Mouse (Mus musculus): ENCODE measurements around the gene Tssk2.

DNA sequence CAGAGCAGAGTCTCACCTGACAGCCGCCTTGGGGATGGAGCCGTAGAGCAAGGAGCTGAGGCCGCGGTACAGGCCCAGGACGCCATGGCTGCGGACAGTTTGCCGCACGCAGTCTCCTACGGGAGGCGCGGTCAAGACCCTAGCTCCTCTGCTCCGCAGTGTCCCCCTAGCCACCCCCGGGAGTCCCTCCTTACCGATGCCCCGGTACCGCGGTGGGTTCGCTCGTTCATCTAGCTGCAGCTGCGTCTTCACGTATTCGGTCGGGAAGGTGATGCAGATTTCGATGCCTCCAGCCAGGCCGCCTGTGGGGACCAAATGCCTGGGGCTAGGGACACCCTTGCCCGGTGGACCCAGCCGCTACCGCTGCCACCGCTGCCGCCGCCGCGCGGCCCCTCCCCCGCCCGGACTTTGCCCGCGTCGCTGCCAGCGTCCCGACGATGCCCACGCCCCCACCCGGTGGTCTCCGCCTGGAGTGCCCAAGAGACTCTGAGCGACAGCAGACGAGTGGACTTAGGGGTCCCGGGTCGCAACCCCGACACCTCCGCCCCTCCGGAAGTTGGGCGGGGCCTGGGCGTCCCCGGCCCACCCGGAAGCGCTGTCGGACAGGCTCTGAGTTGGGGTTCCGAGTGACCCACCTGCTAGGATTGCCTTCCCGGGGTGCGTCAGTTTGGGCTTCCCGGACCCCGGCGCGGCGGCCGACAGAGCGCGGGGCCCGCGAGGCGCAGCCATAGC lies 29.1 kb downstream of the Tssk2 start:
- no peak for TF ChIP-seq CTCF (conservative IDR thresholded peaks at IDR 0.05; ENCODE audit: insufficient read depth, insufficient read length, low read depth, low read length)
- TF ChIP-seq POLR2A (IDR thresholded peaks at IDR 0.05; ENCODE audit: low read depth, low read length) = no peak

Measured in kidney, adult 2 months (tissue).